Mouse (Mus musculus) megakaryocyte, embryonic 14.5 days (primary cell): ENCODE data around the gene Dennd2a.

Experiments
- FLI1 ChIP-seq: IDR thresholded peaks from 2 replicates; pipeline ENCODE4 v1.6.1; 2012; ENCODE audit warnings: low read length, inconsistent platforms, mixed read lengths
- GATA1 ChIP-seq: IDR thresholded peaks from 3 replicates; pipeline ENCODE4 v1.6.1; 2012; ENCODE audit warnings: mixed read lengths, low read length, inconsistent platforms, borderline replicate concordance

DNA sequence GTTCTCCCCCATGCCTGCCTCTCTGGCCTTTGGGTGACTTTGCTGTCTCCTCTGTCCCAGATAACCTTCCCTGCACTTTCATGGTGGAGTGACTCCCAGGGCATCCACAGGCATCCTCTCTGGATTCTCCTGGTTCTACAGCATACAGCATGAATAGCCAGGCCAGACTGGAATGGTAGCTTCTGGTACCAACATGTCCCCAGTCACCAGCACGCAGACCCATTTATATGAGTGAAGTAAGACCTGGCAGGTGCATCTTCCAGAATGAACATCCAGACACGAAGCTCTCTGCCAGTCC is 2.1 kb downstream of the Dennd2a start:
- TF ChIP-seq GATA1, result no peak
- TF ChIP-seq FLI1, result no peak
